Mouse (Mus musculus) C2C12 (cell line): ENCODE data around the gene Syt2.

ENCODE experiments used
- CEBPB ChIP-seq: IDR thresholded peaks from one replicate; pipeline ENCODE4 v1.6.1; 2011; ENCODE audit warnings: low read depth, mild to moderate bottlenecking, control low read depth, moderate library complexity
- CTCF ChIP-seq: IDR thresholded peaks from one replicate; pipeline ENCODE4 v1.5.1; 2011; ENCODE audit not compliant: control insufficient read depth, insufficient read depth, insufficient read length
- MAX ChIP-seq: IDR thresholded peaks from one replicate; pipeline ENCODE4 v1.6.1; 2011; ENCODE audit warnings: mild to moderate bottlenecking, control low read depth
- MYOD1 ChIP-seq: IDR thresholded peaks from one replicate; pipeline ENCODE4 v1.6.1; 2011; ENCODE audit warnings: low read depth; ENCODE audit not compliant: control insufficient read depth, insufficient read length
- MYOG ChIP-seq: IDR thresholded peaks from one replicate; pipeline ENCODE4 v1.6.1; 2011; ENCODE audit not compliant: control insufficient read depth, insufficient read length; ENCODE audit errors: extremely low read depth
- USF1 ChIP-seq: IDR thresholded peaks from one replicate; pipeline ENCODE4 v1.6.1; 2011; ENCODE audit warnings: low read depth, mild to moderate bottlenecking, control low read depth, moderate library complexity

DNA sequence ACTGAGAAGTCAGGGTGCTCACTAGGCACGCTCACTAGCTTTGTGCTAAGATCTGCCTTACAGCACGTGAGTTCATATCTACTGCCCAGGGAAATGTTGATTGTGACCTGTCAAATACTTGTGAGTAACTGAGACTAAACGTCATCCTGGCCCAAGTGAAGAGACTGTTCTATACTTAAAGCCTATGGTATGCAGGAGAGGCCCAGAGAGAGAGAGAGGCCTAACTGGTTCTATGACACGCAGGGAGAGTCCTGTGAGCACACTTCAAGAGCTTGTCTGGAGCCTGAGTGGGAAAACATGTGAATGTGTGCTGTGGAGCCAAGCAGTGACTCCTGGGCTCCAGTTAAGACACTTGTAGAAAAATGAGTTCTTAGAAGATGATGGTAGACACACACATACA, 137.5 kb downstream of the Syt2 start:
- no peak for TF ChIP-seq CTCF
- no peak for TF ChIP-seq USF1
- no peak for TF ChIP-seq MYOG
- no peak for TF ChIP-seq MAX
- TF ChIP-seq CEBPB = no peak
- TF ChIP-seq MYOD1 = no peak
